Mouse (Mus musculus): ENCODE data around the gene Aldh2. TPM values are rescaled to one million over a fixed set of nuclear protein-coding genes. Genes with fewer than 3 reads are reported as not detected.

The Aldh2 gene
- total and polyA plus RNA-seq, 2 experiments from 2014 or later, result 104 to 139 TPM

DNA sequence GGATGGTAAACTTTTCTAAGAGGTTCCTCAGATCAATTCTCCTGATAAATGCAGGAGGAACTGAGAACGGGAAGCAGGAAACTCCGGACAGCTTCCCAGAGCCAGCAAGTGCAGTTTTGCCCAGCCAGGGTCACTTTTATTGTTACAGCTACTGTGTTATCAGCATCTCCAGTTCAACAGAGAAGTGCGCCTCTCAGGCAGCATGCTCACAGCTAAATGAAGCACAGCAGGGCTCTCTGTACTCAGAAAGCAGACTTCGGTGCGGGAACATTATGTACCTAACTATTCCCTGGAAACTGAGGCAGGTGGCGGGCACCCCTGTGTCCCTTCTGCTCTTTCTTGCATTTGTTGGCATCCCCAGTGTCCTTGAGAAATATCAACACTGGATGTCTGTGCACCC, 2.6 kb upstream of the Aldh2 start:
- Histone ChIP-seq H3K36me3 (ENCODE audit: insufficient read depth, low read length) (no peaks in the 10 kb centered on the region), H3K4me1 (ENCODE audit: insufficient read depth, low read length) (0 out of 2 replicates have a peak, but pooled peaks cover 3% of the 10 kb centered on the region), H3K27me3 (ENCODE audit: insufficient read depth, low read length) (no peaks in the 10 kb centered on the region), H3K4me3 (ENCODE audit: low read depth, low read length) (no peak overlapping the region), H3K27ac (ENCODE audit: low read depth, low read length) (no peak overlapping the region), H3K4me2 (ENCODE audit: low read depth, low read length, poor library complexity, severe bottlenecking) (no peak overlapping the region), H3K9me3 (ENCODE audit: low read length) (no peaks in the 10 kb centered on the region), H3K9ac (replicated peaks; ENCODE audit: low read length, poor library complexity, severe bottlenecking) (no peak overlapping the region)
- ATAC-seq (ENCODE audit: low FRiP score) (no peak), DNase-seq (ENCODE audit: low spot score) (no peak)
- TF ChIP-seq CTCF (IDR thresholded peaks at IDR 0.05), result no peak
- WGBS, result 77% methylated on average over 6 of the region's 6 CpGs

DNA sequence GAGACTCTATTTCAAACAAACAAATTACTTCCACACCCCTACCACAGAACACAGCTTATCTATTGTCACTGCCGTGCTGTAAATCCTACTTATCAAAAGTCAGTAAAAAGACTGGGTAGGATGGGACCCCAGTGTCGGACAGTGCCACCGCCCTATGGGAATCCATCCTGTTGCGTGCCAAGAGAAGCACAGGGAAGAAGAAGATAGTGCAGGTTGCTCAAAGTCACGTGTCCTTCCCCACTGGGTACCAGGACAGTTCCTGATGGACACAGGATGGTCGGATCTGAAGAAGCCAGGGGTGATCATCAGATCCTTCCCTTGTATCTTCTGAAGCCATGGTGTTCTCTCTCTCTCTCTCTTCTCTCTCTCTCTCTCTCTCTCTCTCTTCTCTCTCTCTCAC, 2.1 kb upstream of the Aldh2 start:
- no peaks in the 10 kb centered on the region for H3K9me3 ChIP-seq (ENCODE audit: low read length)
- H3K4me1 ChIP-seq (ENCODE audit: insufficient read depth, low read length), result 0 out of 2 replicates have a peak, but pooled peaks cover 3% of the 10 kb centered on the region
- H3K27me3 ChIP-seq (ENCODE audit: insufficient read depth, low read length), result no peaks in the 10 kb centered on the region
- no peak overlapping the region for H3K4me2 ChIP-seq (ENCODE audit: low read depth, low read length, poor library complexity, severe bottlenecking)
- no peak overlapping the region for H3K27ac ChIP-seq (ENCODE audit: low read depth, low read length)
- no peak for DNase-seq (ENCODE audit: low spot score)
- no peak for ATAC-seq (ENCODE audit: low FRiP score)
- no peak for TF ChIP-seq CTCF (IDR thresholded peaks at IDR 0.05)
- WGBS, result 83% methylated on average over 6 of the region's 6 CpGs
- no peaks in the 10 kb centered on the region for H3K36me3 ChIP-seq (ENCODE audit: insufficient read depth, low read length)
- H3K9ac ChIP-seq (replicated peaks; ENCODE audit: low read length, poor library complexity, severe bottlenecking), result no peak overlapping the region
- H3K4me3 ChIP-seq (ENCODE audit: low read depth, low read length), result no peak overlapping the region

DNA sequence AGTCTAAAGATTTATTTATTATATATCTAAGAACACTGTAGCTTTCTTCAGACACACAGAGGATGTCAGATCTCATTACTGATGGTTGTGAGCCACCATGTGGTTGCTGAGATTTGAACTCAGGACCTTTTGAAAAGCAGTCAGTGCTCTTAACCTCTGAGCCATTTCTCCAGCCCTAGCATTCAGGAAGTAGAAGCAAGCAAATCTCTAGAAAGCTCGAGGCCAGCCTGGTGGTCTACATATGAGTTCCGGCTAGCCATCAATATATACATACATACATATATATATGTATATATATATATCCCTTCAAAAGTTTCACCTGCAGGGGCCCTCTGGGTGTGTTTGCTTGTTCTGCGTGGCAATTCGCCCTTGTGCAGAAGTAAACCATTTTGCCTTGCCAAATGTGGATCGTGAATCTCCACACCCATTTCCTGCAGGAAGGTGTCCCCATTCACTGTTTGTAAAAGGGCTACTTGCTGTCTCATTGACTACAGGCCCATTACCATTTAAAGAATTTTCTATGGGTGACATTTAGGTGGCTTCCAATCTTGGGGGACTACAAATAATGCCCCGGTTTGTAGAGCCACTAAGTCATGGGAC, 1.2 kb upstream of the Aldh2 start:
- Histone ChIP-seq H3K27me3 (ENCODE audit: insufficient read depth, low read length) (no peaks in the 10 kb centered on the region), H3K27ac (ENCODE audit: low read depth, low read length) (0 out of 2 replicates have a peak overlapping the region, but pooled peaks have one; percentile 71), H3K4me1 (ENCODE audit: insufficient read depth, low read length) (0 out of 2 replicates have a peak, but pooled peaks cover 3% of the 10 kb centered on the region), H3K9me3 (ENCODE audit: low read length) (no peaks in the 10 kb centered on the region), H3K9ac (replicated peaks; ENCODE audit: low read length, poor library complexity, severe bottlenecking) (0 out of 2 replicates have a peak overlapping the region, but pooled peaks have one; percentile 45), H3K4me3 (ENCODE audit: low read depth, low read length) (no peak overlapping the region), H3K36me3 (ENCODE audit: insufficient read depth, low read length) (no peaks in the 10 kb centered on the region), H3K4me2 (ENCODE audit: low read depth, low read length, poor library complexity, severe bottlenecking) (no peak overlapping the region)
- WGBS, result 83% methylated on average over 6 of the region's 6 CpGs
- TF ChIP-seq CTCF (IDR thresholded peaks at IDR 0.05), result no peak
- ATAC-seq (ENCODE audit: low FRiP score) (no peak), DNase-seq (ENCODE audit: low spot score) (no peak)

DNA sequence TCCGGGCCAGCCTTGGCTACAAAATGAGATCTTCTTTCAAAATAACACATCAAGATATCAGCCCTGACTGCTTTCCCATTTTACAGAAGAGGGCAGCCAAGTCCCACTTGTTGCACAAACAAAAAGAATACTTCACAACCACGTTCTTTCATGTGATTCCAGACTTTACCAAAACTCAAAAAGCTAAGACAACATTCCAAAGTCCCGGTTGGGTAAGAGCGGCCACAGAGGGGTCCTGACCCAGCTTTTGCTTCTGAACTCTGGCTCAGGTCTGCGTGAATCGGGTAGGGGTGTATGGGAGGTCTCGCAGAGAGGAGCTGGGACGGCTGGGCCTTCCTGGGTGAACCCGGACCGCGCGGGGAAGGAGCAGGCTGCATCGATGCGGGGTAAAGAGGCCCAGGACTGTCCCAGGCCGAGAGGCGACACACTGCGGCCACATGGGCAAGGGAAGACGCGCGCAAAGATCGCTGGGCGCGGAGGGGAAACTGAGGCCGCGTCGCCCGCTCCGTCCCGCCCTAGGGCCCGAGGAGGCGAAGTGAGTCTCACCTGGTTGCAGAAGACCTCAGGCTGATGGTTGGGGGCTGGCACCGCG, 712 bp downstream of the Aldh2 start:
- Histone ChIP-seq H3K9me3 (ENCODE audit: low read length) (no peaks in the 10 kb centered on the region), H3K4me3 (ENCODE audit: low read depth, low read length) (peak overlapping the region; percentile 53), H3K27ac (ENCODE audit: low read depth, low read length) (peak overlapping the region; percentile 71; the same call in 1 of the 2 replicates), H3K4me2 (ENCODE audit: low read depth, low read length, poor library complexity, severe bottlenecking) (peak overlapping the region; percentile 93), H3K27me3 (ENCODE audit: insufficient read depth, low read length) (no peaks in the 10 kb centered on the region), H3K36me3 (ENCODE audit: insufficient read depth, low read length) (no peaks in the 10 kb centered on the region), H3K4me1 (ENCODE audit: insufficient read depth, low read length) (0 out of 2 replicates have a peak, but pooled peaks cover 3% of the 10 kb centered on the region), H3K9ac (replicated peaks; ENCODE audit: low read length, poor library complexity, severe bottlenecking) (peak overlapping the region; percentile 45)
- peak; percentile 41; the same call in 1 of the 2 replicates for ATAC-seq (ENCODE audit: low FRiP score)
- WGBS, result 3% methylated on average over 33 of the region's 33 CpGs
- no peak for DNase-seq (ENCODE audit: low spot score)
- TF ChIP-seq CTCF (IDR thresholded peaks at IDR 0.05), result no peak

DNA sequence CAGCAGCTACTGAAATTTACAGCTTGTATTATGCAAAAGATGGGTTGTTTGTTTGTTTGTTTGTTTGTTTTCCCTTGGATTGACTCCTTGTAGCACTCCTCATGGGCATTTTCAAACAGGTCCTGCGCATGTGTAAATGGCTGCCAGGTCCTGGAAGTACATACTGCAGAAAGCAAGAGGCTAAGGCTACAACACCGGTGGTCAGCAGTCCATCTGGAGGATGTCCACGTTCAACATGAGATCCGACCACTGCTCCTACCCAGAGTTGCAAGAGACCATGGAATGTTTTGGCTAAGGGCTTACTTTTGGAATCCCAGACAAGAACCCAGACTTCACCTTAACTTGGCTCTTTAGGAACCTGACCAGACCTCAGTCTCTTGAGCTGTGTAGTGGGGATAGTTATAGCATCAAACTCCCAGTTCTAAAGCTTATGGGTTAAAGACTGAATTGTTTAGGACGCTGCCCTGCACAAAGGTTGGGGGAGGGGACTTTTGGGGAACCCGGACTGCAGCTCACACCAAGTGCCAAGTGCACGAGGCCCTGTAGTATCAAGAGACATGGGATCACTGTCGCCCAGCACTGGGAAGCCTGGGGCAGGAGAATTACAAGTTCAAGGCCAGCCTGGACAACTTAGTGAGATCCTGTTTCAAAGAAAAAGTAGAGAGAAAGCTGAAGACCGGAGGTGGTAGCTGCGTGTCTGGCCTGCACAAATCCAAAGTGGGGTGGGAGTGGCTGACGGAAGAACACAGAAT, 1.4 kb downstream of the Aldh2 start:
- TF ChIP-seq CTCF (IDR thresholded peaks at IDR 0.05), result no peak
- no peak overlapping the region for H3K27ac ChIP-seq (ENCODE audit: low read depth, low read length)
- no peaks in the 10 kb centered on the region for H3K9me3 ChIP-seq (ENCODE audit: low read length)
- no peak overlapping the region for H3K9ac ChIP-seq (replicated peaks; ENCODE audit: low read length, poor library complexity, severe bottlenecking)
- peak overlapping the region; percentile 53; the same call in 1 of the 2 replicates for H3K4me3 ChIP-seq (ENCODE audit: low read depth, low read length)
- DNase-seq (ENCODE audit: low spot score) (no peak), ATAC-seq (ENCODE audit: low FRiP score) (no peak)
- no peaks in the 10 kb centered on the region for H3K27me3 ChIP-seq (ENCODE audit: insufficient read depth, low read length)
- H3K4me2 ChIP-seq (ENCODE audit: low read depth, low read length, poor library complexity, severe bottlenecking), result peak overlapping the region; percentile 93
- H3K36me3 ChIP-seq (ENCODE audit: insufficient read depth, low read length), result no peaks in the 10 kb centered on the region
- H3K4me1 ChIP-seq (ENCODE audit: insufficient read depth, low read length), result 0 out of 2 replicates have a peak, but pooled peaks cover 3% of the 10 kb centered on the region
- WGBS, result 64% methylated on average over 11 of the region's 11 CpGs

Measured in midbrain, postnatal 0 days (tissue).